Mouse (Mus musculus) C2C12 (cell line): Measurements from ENCODE around the gene Plxnb1.

ENCODE experiments used
- CTCF ChIP-seq: IDR thresholded peaks from one replicate; pipeline ENCODE4 v1.5.1; 2011; ENCODE audit not compliant: control insufficient read depth, insufficient read depth, insufficient read length
- MYOD1 ChIP-seq: IDR thresholded peaks from one replicate; pipeline ENCODE4 v1.6.1; 2011; ENCODE audit warnings: low read depth; ENCODE audit not compliant: control insufficient read depth, insufficient read length
- USF1 ChIP-seq: IDR thresholded peaks from one replicate; pipeline ENCODE4 v1.6.1; 2011; ENCODE audit warnings: low read depth, mild to moderate bottlenecking, control low read depth, moderate library complexity

DNA sequence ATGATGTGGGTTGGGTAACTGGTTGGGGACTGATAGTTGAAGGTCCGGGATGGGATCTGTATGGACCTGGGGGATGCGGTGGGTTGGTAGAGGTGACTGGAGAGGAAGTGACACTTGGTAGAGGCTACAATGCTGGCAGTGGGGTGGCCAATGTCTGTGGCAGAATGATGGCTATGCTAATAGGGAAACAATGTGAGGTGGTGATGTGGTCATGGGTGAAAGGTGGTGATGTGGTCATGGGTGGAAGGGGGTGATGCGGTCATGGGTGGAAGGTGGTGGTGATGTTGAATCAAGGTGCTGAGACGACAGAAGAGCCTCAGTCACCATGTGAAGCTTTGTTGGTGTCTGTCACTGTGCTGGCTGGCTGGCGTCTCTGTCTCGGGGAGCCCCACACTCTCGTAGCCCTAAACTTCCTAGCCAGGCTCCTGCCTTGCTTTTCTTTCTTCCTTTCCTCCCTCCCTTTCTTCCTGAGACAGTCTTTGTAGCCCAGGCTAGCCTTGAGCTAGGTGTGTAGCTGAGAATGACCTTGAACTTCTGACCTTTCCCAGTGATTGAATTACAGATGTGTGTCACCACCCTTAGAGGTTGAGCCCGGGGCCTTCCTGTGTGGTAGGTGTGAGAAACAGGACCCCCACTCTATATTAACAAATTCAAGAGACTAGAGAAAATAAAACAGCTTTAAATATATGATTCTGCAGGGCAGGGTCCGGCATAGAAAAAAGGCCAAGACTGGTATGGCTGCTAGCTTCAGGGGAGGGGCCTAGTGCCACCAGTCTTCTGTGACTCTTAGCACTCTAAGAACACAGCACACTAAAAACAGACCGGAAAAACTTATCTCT lies 43.3 kb upstream of the Plxnb1 start:
- TF ChIP-seq CTCF (no peak), USF1 (no peak), MYOD1 (no peak)
